Mouse (Mus musculus): ENCODE measurements around the gene Mapk10. TPM values are rescaled to one million over a fixed set of nuclear protein-coding genes. Genes with fewer than 3 reads are reported as not detected.

Gene Mapk10
- polyA plus RNA-seq, 2 experiments, result 0.48 to 0.60 TPM

GRCm38 (mm10) chr5:103167371-103167770, 43.8 kb downstream of the Mapk10 start:
- 88% methylated on average over 5 of the region's 5 CpGs for WGBS
- H3K4me2 ChIP-seq (replicated peaks; ENCODE audit: low read depth, low read length, severe bottlenecking), result no peak overlapping the region
- ATAC-seq (ENCODE audit: low FRiP score, low read depth), result no peak

GRCm38 (mm10) chr5:103166755-103167154, 44.4 kb downstream of the Mapk10 start:
- H3K9ac ChIP-seq (ENCODE audit: low read depth, low read length, severe bottlenecking), result no peak overlapping the region
- no peaks in the 10 kb centered on the region for H3K36me3 ChIP-seq (ENCODE audit: control insufficient read depth, insufficient read depth, low read length)
- no peak for ATAC-seq (ENCODE audit: low FRiP score, low read depth)
- no peaks in the 10 kb centered on the region for H3K27me3 ChIP-seq (ENCODE audit: control insufficient read depth, insufficient read depth, low read length)
- no peak overlapping the region for H3K4me3 ChIP-seq (replicated peaks; ENCODE audit: low read length)
- no peak overlapping the region for H3K4me2 ChIP-seq (replicated peaks; ENCODE audit: low read depth, low read length, severe bottlenecking)
- H3K27ac ChIP-seq (replicated peaks; ENCODE audit: low read depth, low read length), result no peak overlapping the region
- no peaks in the 10 kb centered on the region for H3K9me3 ChIP-seq (ENCODE audit: control insufficient read depth, low read length)
- no peak for DNase-seq (ENCODE audit: low spot score)
- no peak for TF ChIP-seq POLR2A (IDR thresholded peaks at IDR 0.05; ENCODE audit: borderline replicate concordance, extremely low read depth, insufficient read depth, insufficient read length)
- WGBS, result 64% methylated on average over 2 of the region's 2 CpGs
- H3K4me1 ChIP-seq (ENCODE audit: control insufficient read depth, insufficient read depth, low read length), result no peaks in the 10 kb centered on the region

More at GRCm38 (mm10) chr5:103167371-103167770, 43.8 kb downstream of the Mapk10 start:
- TF ChIP-seq POLR2A (IDR thresholded peaks at IDR 0.05; ENCODE audit: borderline replicate concordance, extremely low read depth, insufficient read depth, insufficient read length), result no peak
- H3K9me3 ChIP-seq (ENCODE audit: control insufficient read depth, low read length), result no peaks in the 10 kb centered on the region
- H3K36me3 ChIP-seq (ENCODE audit: control insufficient read depth, insufficient read depth, low read length), result no peaks in the 10 kb centered on the region
- H3K4me1 ChIP-seq (ENCODE audit: control insufficient read depth, insufficient read depth, low read length), result no peaks in the 10 kb centered on the region
- no peak overlapping the region for H3K4me3 ChIP-seq (replicated peaks; ENCODE audit: low read length)
- DNase-seq (ENCODE audit: low spot score), result no peak
- H3K27me3 ChIP-seq (ENCODE audit: control insufficient read depth, insufficient read depth, low read length), result no peaks in the 10 kb centered on the region
- no peak overlapping the region for H3K9ac ChIP-seq (ENCODE audit: low read depth, low read length, severe bottlenecking)
- no peak overlapping the region for H3K27ac ChIP-seq (replicated peaks; ENCODE audit: low read depth, low read length)

- ATAC-seq (ENCODE audit: low FRiP score, low read depth) (no peak), DNase-seq (ENCODE audit: low spot score) (no peak)
- no peaks in the 10 kb centered on the region for H3K9me3 ChIP-seq (ENCODE audit: control insufficient read depth, low read length)
- TF ChIP-seq POLR2A (IDR thresholded peaks at IDR 0.05; ENCODE audit: borderline replicate concordance, extremely low read depth, insufficient read depth, insufficient read length), result no peak
- no peak overlapping the region for H3K27ac ChIP-seq (replicated peaks; ENCODE audit: low read depth, low read length)
- WGBS, result 87% methylated on average over 3 of the region's 3 CpGs
- H3K4me3 ChIP-seq (replicated peaks; ENCODE audit: low read length), result no peak overlapping the region
- no peaks in the 10 kb centered on the region for H3K27me3 ChIP-seq (ENCODE audit: control insufficient read depth, insufficient read depth, low read length)
- no peaks in the 10 kb centered on the region for H3K4me1 ChIP-seq (ENCODE audit: control insufficient read depth, insufficient read depth, low read length)
- H3K36me3 ChIP-seq (ENCODE audit: control insufficient read depth, insufficient read depth, low read length), result no peaks in the 10 kb centered on the region
- H3K4me2 ChIP-seq (replicated peaks; ENCODE audit: low read depth, low read length, severe bottlenecking), result no peak overlapping the region
- no peak overlapping the region for H3K9ac ChIP-seq (ENCODE audit: low read depth, low read length, severe bottlenecking)
Observed at GRCm38 (mm10) chr5:103164022-103164421, 47.1 kb downstream of the Mapk10 start.

- Histone ChIP-seq H3K4me1 (ENCODE audit: control insufficient read depth, insufficient read depth, low read length) (no peaks in the 10 kb centered on the region), H3K36me3 (ENCODE audit: control insufficient read depth, insufficient read depth, low read length) (no peaks in the 10 kb centered on the region), H3K27me3 (ENCODE audit: control insufficient read depth, insufficient read depth, low read length) (no peaks in the 10 kb centered on the region), H3K27ac (replicated peaks; ENCODE audit: low read depth, low read length) (no peak overlapping the region), H3K9me3 (ENCODE audit: control insufficient read depth, low read length) (no peaks in the 10 kb centered on the region), H3K9ac (ENCODE audit: low read depth, low read length, severe bottlenecking) (no peak overlapping the region), H3K4me3 (replicated peaks; ENCODE audit: low read length) (no peak overlapping the region), H3K4me2 (replicated peaks; ENCODE audit: low read depth, low read length, severe bottlenecking) (no peak overlapping the region)
- 64% methylated on average over 3 of the region's 3 CpGs for WGBS
- no peak for ATAC-seq (ENCODE audit: low FRiP score, low read depth)
- no peak for TF ChIP-seq POLR2A (IDR thresholded peaks at IDR 0.05; ENCODE audit: borderline replicate concordance, extremely low read depth, insufficient read depth, insufficient read length)
- DNase-seq (ENCODE audit: low spot score), result no peak
Observed at GRCm38 (mm10) chr5:103161574-103161973, 49.6 kb downstream of the Mapk10 start.

GRCm38 (mm10) chr5:103161196-103161540, 50.0 kb downstream of the Mapk10 start:
- no peak for ATAC-seq (ENCODE audit: low FRiP score, low read depth)
- TF ChIP-seq POLR2A (IDR thresholded peaks at IDR 0.05; ENCODE audit: borderline replicate concordance, extremely low read depth, insufficient read depth, insufficient read length), result no peak

More at GRCm38 (mm10) chr5:103161196-103161540, 50.0 kb downstream of the Mapk10 start:
- DNase-seq (ENCODE audit: low spot score), result peak; percentile 45
- Histone ChIP-seq H3K27me3 (ENCODE audit: control insufficient read depth, insufficient read depth, low read length) (no peaks in the 10 kb centered on the region), H3K4me2 (replicated peaks; ENCODE audit: low read depth, low read length, severe bottlenecking) (no peak overlapping the region), H3K9me3 (ENCODE audit: control insufficient read depth, low read length) (no peaks in the 10 kb centered on the region), H3K27ac (replicated peaks; ENCODE audit: low read depth, low read length) (no peak overlapping the region), H3K4me1 (ENCODE audit: control insufficient read depth, insufficient read depth, low read length) (no peaks in the 10 kb centered on the region), H3K9ac (ENCODE audit: low read depth, low read length, severe bottlenecking) (no peak overlapping the region), H3K36me3 (ENCODE audit: control insufficient read depth, insufficient read depth, low read length) (no peaks in the 10 kb centered on the region), H3K4me3 (replicated peaks; ENCODE audit: low read length) (no peak overlapping the region)
- 25% methylated on average over 1 of the region's 1 CpGs for WGBS

All from limb, embryonic 14.5 days (tissue).